Mouse (Mus musculus) urinary bladder, adult 18-20 months (tissue): Measurements from ENCODE around the gene Tnfsf14.

ENCODE experiments used
- DNase-seq, 2 experiments: peaks; one replicate each; pipeline ENCODE4 v3.0.0; 2022; ENCODE audit warnings: low spot score in 2 of 2, mixed read lengths in 2 of 2

The Tnfsf14 gene

GRCm38 (mm10) chr17:57194041-57194507 lies at the start of gene Tnfsf14:
TSS of gene Tnfsf14 (minus strand) at chr17:57194177.
- DNase-seq, result no peak

GRCm38 (mm10) chr17:57237181-57237580 lies 43.2 kb upstream of the Tnfsf14 start:
- DNase-seq, result no peak

- no peak for DNase-seq
Observed at GRCm38 (mm10) chr17:57235803-57236202, 41.8 kb upstream of the Tnfsf14 start.

- no peak for DNase-seq
Observed at GRCm38 (mm10) chr17:57234254-57234928, 40.4 kb upstream of the Tnfsf14 start.

- no peak for DNase-seq
Observed at GRCm38 (mm10) chr17:57233038-57233437, 39.1 kb upstream of the Tnfsf14 start.

- no peak for DNase-seq
Observed at GRCm38 (mm10) chr17:57232200-57232599, 38.2 kb upstream of the Tnfsf14 start.

GRCm38 (mm10) chr17:57231321-57231771 lies 37.4 kb upstream of the Tnfsf14 start:
- peak in 1 of 2 experiments; percentile 52 for DNase-seq

GRCm38 (mm10) chr17:57230728-57231125 lies 36.8 kb upstream of the Tnfsf14 start:
- DNase-seq, result peak in 1 of 2 experiments; percentile 50

GRCm38 (mm10) chr17:57229851-57230727 lies 36.1 kb upstream of the Tnfsf14 start:
- no peak for DNase-seq

- no peak for DNase-seq
Observed at GRCm38 (mm10) chr17:57228873-57229272, 34.9 kb upstream of the Tnfsf14 start.

GRCm38 (mm10) chr17:57228014-57228413 lies 34.0 kb upstream of the Tnfsf14 start, which contains the start of gene C3:
TSS of gene C3 (minus strand) at chr17:57228136.
- peak in 1 of 2 experiments; percentile 25 for DNase-seq

GRCm38 (mm10) chr17:57227468-57227867 lies 33.5 kb upstream of the Tnfsf14 start:
- no peak for DNase-seq

- no peak for DNase-seq
Observed at GRCm38 (mm10) chr17:57223313-57223712, 29.3 kb upstream of the Tnfsf14 start.

- DNase-seq, result no peak
Observed at GRCm38 (mm10) chr17:57221911-57222310, 27.9 kb upstream of the Tnfsf14 start.

GRCm38 (mm10) chr17:57219884-57220207 lies 25.9 kb upstream of the Tnfsf14 start:
- no peak for DNase-seq

GRCm38 (mm10) chr17:57219167-57219883 lies 25.3 kb upstream of the Tnfsf14 start:
- peak; percentile 47 to 69 for DNase-seq

GRCm38 (mm10) chr17:57218335-57218900 lies 24.4 kb upstream of the Tnfsf14 start:
- DNase-seq, result no peak

- DNase-seq, result no peak
Observed at GRCm38 (mm10) chr17:57214676-57215387, 20.9 kb upstream of the Tnfsf14 start.

- DNase-seq, result no peak
Observed at GRCm38 (mm10) chr17:57211501-57211900, 17.5 kb upstream of the Tnfsf14 start.

- no peak for DNase-seq
Observed at GRCm38 (mm10) chr17:57209330-57209729, 15.4 kb upstream of the Tnfsf14 start.

- DNase-seq, result no peak
Observed at GRCm38 (mm10) chr17:57207938-57208337, 14.0 kb upstream of the Tnfsf14 start.
